ENCODE assay signal across 9 mouse cellular contexts in the genomic region with DNA sequence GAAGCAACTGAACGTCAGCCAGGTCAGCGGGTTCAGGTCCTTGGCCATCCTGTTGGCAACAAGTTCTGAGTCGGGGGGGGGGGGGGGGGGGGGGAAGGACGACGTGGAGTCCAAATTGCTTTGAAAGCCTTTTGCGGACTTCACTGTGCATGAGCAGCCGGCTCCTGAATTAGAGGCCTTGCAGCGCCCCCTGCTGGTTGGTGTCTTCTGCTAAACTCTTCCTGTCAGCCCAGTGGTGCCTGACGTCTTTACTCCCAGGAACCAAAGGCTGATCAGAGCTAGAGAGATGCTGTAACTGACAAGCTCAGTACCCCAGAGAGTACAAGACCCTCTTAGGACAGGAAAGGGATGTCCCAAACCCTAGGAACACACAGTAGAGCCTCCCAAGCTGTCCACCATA. TPM values are rescaled to one million over a fixed set of nuclear protein-coding genes. Genes with fewer than 3 reads are reported as not detected.
DNase-seq lines count a peak whose midpoint lies in the region; TF ChIP-seq lines count a peak whose summit lies in the region.
"Had no signal": no experiment of that assay in that cellular context is flagged by ENCODE, and none has a peak within 500 bp of the region (broad histone marks: within the 10 kb centered on the region; RNA-seq: fewer than 3 reads in every experiment).

No protein-coding gene starts in this region.

- TF ChIP-seq POLR2A in olfactory bulb, adult 2 months (IDR thresholded peaks at IDR 0.05; ENCODE audit: insufficient read depth, low read depth, low read length) = no peak

- no peak overlapping the region for H3K4me3 ChIP-seq in olfactory bulb, adult 2 months (ENCODE audit: insufficient read depth, low read depth, low read length)
- H3K4me3 ChIP-seq: erythroblast, embryonic 14.5 days had no signal

- TF ChIP-seq CTCF in olfactory bulb, adult 2 months (IDR thresholded peaks at IDR 0.05; ENCODE audit: insufficient read depth, low read depth, low read length) = peak; percentile 75

- DNase-seq in 416B (ENCODE audit: low read depth) (peak; percentile 78), adipocyte (ENCODE audit: low spot score) (peak; percentile 71)
- peak; percentile 91 to 95 for DNase-seq in cerebellum, postnatal 4 days (ENCODE audit: low spot score in 2 of 2)
- DNase-seq in gastrocnemius, adult 18-20 months (ENCODE audit: low spot score) = peak; percentile 85
- DNase-seq in kidney, adult 8-10 months = peak; percentile 60 to 84
- peak; percentile 95 for DNase-seq in left cerebral cortex, postnatal 4 days
- DNase-seq in testis, postnatal 10 days (ENCODE audit: low spot score) = peak; percentile 97

- WGBS in olfactory bulb, adult 2 months = 2% methylated on average over 9 of the region's 9 CpGs

- intact Hi-C loops in left cerebral cortex, postnatal 4 days (cut with DNase I) = loop anchor here (5.0 kb wide), 1 partner anchor 416 kb away; no protein-coding TSS in a partner anchor

- no peak overlapping the region for H3K27ac ChIP-seq in olfactory bulb, adult 2 months (ENCODE audit: insufficient read depth, low read depth, low read length)

- peaks cover 6% of the 10 kb centered on the region for H3K4me1 ChIP-seq in olfactory bulb, adult 2 months (ENCODE audit: control insufficient read depth, insufficient read depth, low read length)

RNA-seq across cellular contexts. Expression of a gene that starts 43.7 kb away (rescaled TPM):
- 10 to 100 TPM; 12.5 to 13.9 TPM for total RNA-seq in gastrocnemius, adult 18-20 months (2021)
- total RNA-seq in left cerebral cortex, postnatal 4 days (2021) = 100 to 1,000 TPM; 146 to 169 TPM
- polyA plus RNA-seq in olfactory bulb, adult 2 months (2012; ENCODE audit: insufficient read depth, insufficient read length, low replicate concordance, missing spikeins) = not detected in 2 replicates

Comparison
In these comparisons a context has a peak if more than half of its experiments do, and no peak if none do; other contexts are left out.
1. RNA of a gene that starts 43.7 kb away (total RNA-seq): 146 to 169 TPM in left cerebral cortex, postnatal 4 days; 12.5 to 13.9 TPM in gastrocnemius, adult 18-20 months; every median in the first group is over 4 times any median in the second.
2. Peak in every context shown above with its lines, with median percentiles within 50 percentile points of each other: DNase-seq.